Mouse (Mus musculus) heart, postnatal 0 days (tissue): ENCODE results near the gene Scaf11.

Source experiments
- CTCF ChIP-seq: IDR thresholded peaks from 2 replicates; pipeline ENCODE4 v1.5.1; 2016; ENCODE audit warnings: antibody characterized with exemption, control low read depth, low read depth
- EP300 ChIP-seq: IDR thresholded peaks from 2 replicates; pipeline ENCODE4 v1.6.1; 2016; ENCODE audit warnings: antibody characterized with exemption, low read depth

DNA sequence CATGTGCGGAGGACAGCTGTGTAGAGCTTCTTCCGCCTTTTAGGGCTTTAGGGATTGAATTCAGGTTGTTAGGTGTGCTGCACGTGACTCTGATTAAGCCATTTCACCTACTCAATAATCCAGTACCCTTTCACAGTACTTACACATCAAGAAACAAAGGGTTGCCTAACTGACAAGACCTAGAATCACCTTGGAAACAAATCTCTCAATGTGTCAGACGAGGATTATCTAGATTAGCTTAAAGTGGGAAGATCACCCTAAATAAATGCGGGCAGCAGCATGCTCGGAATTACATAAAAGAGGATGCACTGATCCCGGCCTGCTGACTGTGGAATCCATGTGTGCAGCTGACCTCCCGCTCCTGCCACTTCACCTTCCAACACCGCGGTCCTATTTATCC, 13.9 kb downstream of the Scaf11 start:
- TF ChIP-seq EP300 = no peak
- no peak for TF ChIP-seq CTCF
